Mouse (Mus musculus) liver, embryonic 14.5 days (tissue): Measurements from ENCODE around the gene Pfpl. TPM values are rescaled to one million over a fixed set of nuclear protein-coding genes. Genes with fewer than 3 reads are reported as not detected.

Experiments
- ATAC-seq: fragments of 200-750 bp; cut with Nextera tagmentation; 2 replicates; pipeline ENCODE4 v1.8.0; 2017; ENCODE audit warnings: moderate number of reproducible peaks, mild to moderate bottlenecking, moderate library complexity; ENCODE audit not compliant: insufficient read depth
- DNase-seq, 3 experiments: peaks; one replicate each; pipeline ENCODE4 v3.0.0-alpha.2; 2012 to 2013; ENCODE audit warnings: low read depth in 3 of 3, low spot score in 3 of 3
- H3K27ac ChIP-seq: fragments of 300-500 bp; sonication (generic); 2 replicates; pipeline ENCODE4 v1.5.1; 2014; ENCODE audit warnings: moderate library complexity, mild to moderate bottlenecking, control low read depth, inconsistent platforms
- H3K27me3 ChIP-seq: fragments of 300-500 bp; sonication (generic); 2 replicates; pipeline ENCODE4 v1.6.1; 2014; ENCODE audit warnings: mild to moderate bottlenecking, low read length, moderate library complexity; ENCODE audit not compliant: control insufficient read depth, insufficient read depth
- H3K36me3 ChIP-seq: fragments of 300-500 bp; sonication (generic); replicated peaks from 2 replicates; pipeline ENCODE4 v1.6.1; 2014; ENCODE audit warnings: low read depth; ENCODE audit not compliant: control insufficient read depth, insufficient read depth
- H3K4me1 ChIP-seq, 2 experiments: fragments of 200-500 bp in 1 of 2; fragments of 300-500 bp in 1 of 2; sonication (generic) in 1 of 2; replicated peaks; 2 replicates each; pipeline ENCODE4 v1.6.1; 2012 to 2014; ENCODE audit warnings: antibody characterized with exemption in 1 of 2, inconsistent platforms in 1 of 2, low read length in 1 of 2; ENCODE audit not compliant: control insufficient read depth in 2 of 2, insufficient read depth in 2 of 2
- H3K4me2 ChIP-seq: fragments of 300-500 bp; sonication (generic); 2 replicates; pipeline ENCODE4 v1.6.1; 2014; ENCODE audit warnings: low read depth, mild to moderate bottlenecking, control low read depth, moderate library complexity
- H3K4me3 ChIP-seq, 2 experiments: fragments of 200-500 bp in 1 of 2; fragments of 300-500 bp in 1 of 2; sonication (generic) in 1 of 2; 2 replicates each; pipeline ENCODE4 v1.5.1; 2012 to 2014; ENCODE audit warnings: low read depth in 2 of 2, low read length in 2 of 2, mild to moderate bottlenecking in 2 of 2, control low read depth in 1 of 2, inconsistent platforms in 1 of 2, moderate library complexity in 1 of 2; ENCODE audit not compliant: insufficient read depth in 1 of 2
- H3K9ac ChIP-seq: fragments of 300-500 bp; sonication (generic); replicated peaks from 2 replicates; pipeline ENCODE4 v1.6.1; 2014; ENCODE audit warnings: mild to moderate bottlenecking, control low read depth, moderate library complexity
- H3K9me3 ChIP-seq: fragments of 300-500 bp; sonication (generic); 2 replicates; pipeline ENCODE4 v1.6.1; 2016; ENCODE audit warnings: low read length, mixed read lengths; ENCODE audit not compliant: control insufficient read depth
- CTCF ChIP-seq: IDR thresholded peaks from 2 replicates; pipeline ENCODE4 v1.5.1; 2016; ENCODE audit warnings: antibody characterized with exemption, low read depth, control low read depth
- EP300 ChIP-seq: IDR thresholded peaks from 2 replicates; pipeline ENCODE4 v1.6.1; 2016; ENCODE audit warnings: antibody characterized with exemption, low read depth
- WGBS: fragments of 180-500 bp; shearing (Covaris S2); extraction: QIAGEN DNeasy Blood & Tissue Kit; methylation state at CpG from one replicate; pipeline ENCODE4 v1.1.7; 2014; ENCODE audit not compliant: insufficient replicate concordance; 5-methylcytosine and 5-hydroxymethylcytosine counted together
- polyA plus RNA-seq, 2 experiments: library from polyadenylated mRNA; depleted of rRNA in 1 of 2; stranded (reverse) in 1 of 2; unstranded in 1 of 2; fragments of >200 nt; fragmentation: Nextera tagmentation in 1 of 2; extraction: Ambion mirVana in 1 of 2; gene quantifications; 2 replicates each; pipeline versions ENCODE4 v1.2.1 to v1.2.3; 2012 to 2014

The Pfpl gene
- polyA plus RNA-seq, 2 experiments, result not detected

DNA sequence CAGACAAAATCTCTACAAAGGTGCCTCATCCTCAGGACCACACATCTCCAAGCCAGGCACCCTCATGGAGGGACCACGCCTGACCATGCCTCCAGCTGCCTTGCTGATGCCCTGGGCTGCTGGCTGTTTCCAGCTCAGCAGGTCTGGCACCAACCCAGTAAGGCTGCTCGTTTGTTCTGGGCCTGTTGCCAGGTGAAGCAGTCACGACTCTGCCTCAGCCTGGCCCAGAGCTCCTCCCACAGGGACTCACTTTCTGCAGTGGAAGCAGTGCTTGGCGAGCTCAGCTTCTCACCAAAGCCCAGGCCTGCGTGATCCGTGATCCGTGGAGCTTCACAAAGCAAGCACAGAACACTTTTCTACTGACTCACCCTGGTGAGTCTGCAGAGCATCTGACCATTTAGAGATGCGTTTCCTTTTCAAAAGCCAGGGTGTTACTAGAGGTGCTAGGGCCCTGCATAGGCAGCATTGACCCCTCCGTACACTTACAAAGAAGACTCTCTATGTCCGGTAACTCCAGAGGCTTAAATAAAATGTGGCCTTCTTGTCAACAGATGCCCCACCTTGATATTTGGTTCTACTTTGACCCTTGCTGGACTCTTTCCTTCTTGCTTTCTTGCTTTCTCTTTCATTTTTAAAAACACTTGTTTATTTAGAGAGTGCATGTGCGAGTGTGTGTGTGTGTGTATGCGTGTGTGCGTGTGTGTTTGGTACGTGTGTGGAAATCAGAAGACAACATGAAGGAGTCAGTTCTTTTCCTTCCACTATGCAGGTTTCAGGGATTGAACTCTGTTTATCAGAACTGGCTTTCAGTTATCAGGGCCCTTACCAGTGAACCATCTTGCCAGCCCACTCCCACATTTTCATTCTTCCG lies 47.9 kb downstream of the Pfpl start:
- H3K27ac ChIP-seq, result no peak overlapping the region
- H3K36me3 ChIP-seq, result no peaks in the 10 kb centered on the region
- TF ChIP-seq EP300, result no peak
- no peak for TF ChIP-seq CTCF
- H3K4me3 ChIP-seq, result no peak overlapping the region
- H3K9me3 ChIP-seq, result no peaks in the 10 kb centered on the region
- ATAC-seq (no peak), DNase-seq (no peak)
- WGBS, result 59% methylated on average over 15 of the region's 15 CpGs
- no peaks in the 10 kb centered on the region; a peak in 1 of 4 replicates for H3K4me1 ChIP-seq
- H3K9ac ChIP-seq, result no peak overlapping the region
- H3K27me3 ChIP-seq, result no peaks in the 10 kb centered on the region
- no peak overlapping the region for H3K4me2 ChIP-seq

DNA sequence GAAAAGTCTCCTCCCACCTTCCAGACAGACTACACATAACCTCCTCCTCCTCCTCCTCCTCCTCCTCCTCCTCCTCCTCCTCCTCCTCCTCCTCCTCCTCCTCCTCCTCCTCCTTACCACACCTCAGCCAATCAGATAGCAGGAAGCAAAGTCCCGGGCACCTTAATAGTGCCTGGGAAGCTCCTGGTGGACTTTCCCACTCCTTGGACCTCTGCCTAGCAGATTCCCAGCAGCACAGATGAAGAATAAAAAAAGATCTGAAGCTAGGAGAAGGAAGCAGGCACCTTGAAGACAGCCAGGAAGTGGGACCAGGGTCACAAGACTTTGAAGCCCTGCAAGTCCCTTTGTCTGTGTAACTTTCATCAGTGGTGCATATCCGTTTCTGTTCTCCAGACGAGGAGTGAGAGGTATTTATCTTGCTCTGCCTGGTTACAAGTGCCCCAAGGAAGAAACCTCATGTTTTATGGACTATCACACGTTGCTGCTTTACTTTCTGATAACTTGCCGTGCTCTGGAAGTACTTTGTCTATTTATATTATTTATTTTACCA lies 49.1 kb downstream of the Pfpl start:
- no peaks in the 10 kb centered on the region; a peak in 1 of 4 replicates for H3K4me1 ChIP-seq
- no peak overlapping the region for H3K4me3 ChIP-seq
- TF ChIP-seq CTCF (no peak), EP300 (no peak)
- no peak overlapping the region for H3K27ac ChIP-seq
- H3K9me3 ChIP-seq, result no peaks in the 10 kb centered on the region
- no peaks in the 10 kb centered on the region for H3K36me3 ChIP-seq
- H3K9ac ChIP-seq, result no peak overlapping the region
- DNase-seq (no peak), ATAC-seq (no peak)
- H3K4me2 ChIP-seq, result no peak overlapping the region
- WGBS, result 19% methylated on average over 5 of the region's 5 CpGs
- H3K27me3 ChIP-seq, result no peaks in the 10 kb centered on the region

DNA sequence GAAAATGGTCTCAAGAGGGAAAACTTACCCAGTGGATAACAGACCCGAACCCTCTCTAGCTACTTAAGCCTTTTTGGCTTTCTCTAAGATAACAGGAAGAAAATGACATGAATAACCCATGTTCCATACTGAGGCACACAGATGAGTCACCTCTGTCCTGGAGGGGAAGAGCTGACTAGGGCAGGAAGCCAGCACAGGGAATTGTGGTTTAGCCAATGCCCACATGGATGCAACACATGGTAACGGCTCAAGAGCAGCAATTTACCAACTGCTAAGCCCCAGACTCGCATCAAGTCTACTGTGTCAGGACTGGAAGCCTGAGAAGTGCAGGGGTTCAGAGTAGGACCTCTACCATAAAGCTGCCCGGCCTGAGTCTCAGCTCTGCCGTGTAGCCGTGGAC lies 50.7 kb downstream of the Pfpl start:
- Histone ChIP-seq H3K27ac (no peak overlapping the region), H3K9ac (no peak overlapping the region), H3K36me3 (no peaks in the 10 kb centered on the region), H3K4me3 (no peak overlapping the region), H3K27me3 (no peaks in the 10 kb centered on the region), H3K9me3 (no peaks in the 10 kb centered on the region), H3K4me1 (no peaks in the 10 kb centered on the region; a peak in 1 of 4 replicates), H3K4me2 (no peak overlapping the region)
- ATAC-seq (no peak), DNase-seq (no peak)
- no peak for TF ChIP-seq CTCF
- no peak for TF ChIP-seq EP300
- 40% methylated on average over 6 of the region's 6 CpGs for WGBS

Other genes with a start within 250 kb of the Pfpl start
- not detected in 2 replicates for gene Olfr1431, start 227.3 kb upstream of the Pfpl start, polyA plus RNA-seq (2012; rRNA removed)
- not detected in 2 replicates for gene Olfr1431, start 227.3 kb upstream of the Pfpl start, polyA plus RNA-seq (2014; fragmentation: Nextera tagmentation; extraction: Ambion mirVana)
- not detected in 2 replicates for gene Olfr1432, start 195.3 kb upstream of the Pfpl start, polyA plus RNA-seq (2012; rRNA removed)
- gene Olfr1432, start 195.3 kb upstream of the Pfpl start, polyA plus RNA-seq (2014; fragmentation: Nextera tagmentation; extraction: Ambion mirVana), result not detected in 2 replicates
- not detected in 2 replicates for gene Olfr262, start 186.2 kb upstream of the Pfpl start, polyA plus RNA-seq (2012; rRNA removed)
- gene Olfr262, start 186.2 kb upstream of the Pfpl start, polyA plus RNA-seq (2014; fragmentation: Nextera tagmentation; extraction: Ambion mirVana), result not detected in 2 replicates
- gene Olfr235, start 166.9 kb upstream of the Pfpl start, polyA plus RNA-seq (2012; rRNA removed), result not detected in 2 replicates
- gene Olfr235, start 166.9 kb upstream of the Pfpl start, polyA plus RNA-seq (2014; fragmentation: Nextera tagmentation; extraction: Ambion mirVana), result not detected in 2 replicates
- not detected in 2 replicates for gene Olfr1434, start 148.1 kb upstream of the Pfpl start, polyA plus RNA-seq (2012; rRNA removed)
- not detected in 2 replicates for gene Olfr1434, start 148.1 kb upstream of the Pfpl start, polyA plus RNA-seq (2014; fragmentation: Nextera tagmentation; extraction: Ambion mirVana)
- gene Olfr1436, start 128.8 kb upstream of the Pfpl start, polyA plus RNA-seq (2012; rRNA removed), result not detected in 2 replicates
- gene Olfr1436, start 128.8 kb upstream of the Pfpl start, polyA plus RNA-seq (2014; fragmentation: Nextera tagmentation; extraction: Ambion mirVana), result not detected in 2 replicates
- not detected in 2 replicates for gene Olfr1437, start 102.8 kb upstream of the Pfpl start, polyA plus RNA-seq (2012; rRNA removed)
- not detected in 2 replicates for gene Olfr1437, start 102.8 kb upstream of the Pfpl start, polyA plus RNA-seq (2014; fragmentation: Nextera tagmentation; extraction: Ambion mirVana)
- gene Olfr1438-ps1, start 92.0 kb upstream of the Pfpl start, polyA plus RNA-seq (2012; rRNA removed), result not detected in 2 replicates
- not detected in 2 replicates for gene Olfr1438-ps1, start 92.0 kb upstream of the Pfpl start, polyA plus RNA-seq (2014; fragmentation: Nextera tagmentation; extraction: Ambion mirVana)
- not detected in 2 replicates for gene Olfr1440, start 40.6 kb upstream of the Pfpl start, polyA plus RNA-seq (2012; rRNA removed)
- not detected in 2 replicates for gene Olfr1440, start 40.6 kb upstream of the Pfpl start, polyA plus RNA-seq (2014; fragmentation: Nextera tagmentation; extraction: Ambion mirVana)
- not detected in 2 replicates for gene Olfr1441, start 10.5 kb upstream of the Pfpl start, polyA plus RNA-seq (2012; rRNA removed)
- gene Olfr1441, start 10.5 kb upstream of the Pfpl start, polyA plus RNA-seq (2014; fragmentation: Nextera tagmentation; extraction: Ambion mirVana), result not detected in 2 replicates
- 4.0 and 5.9 TPM in 2 replicates for gene Mpeg1, start 32.9 kb downstream of the Pfpl start, polyA plus RNA-seq (2012; rRNA removed)
- gene Mpeg1, start 32.9 kb downstream of the Pfpl start, polyA plus RNA-seq (2014; fragmentation: Nextera tagmentation; extraction: Ambion mirVana), result 1.8 and 2.0 TPM in 2 replicates
- gene Dtx4, start 73.5 kb downstream of the Pfpl start, polyA plus RNA-seq (2012; rRNA removed), result 1.5 TPM in 2 replicates
- gene Dtx4, start 73.5 kb downstream of the Pfpl start, polyA plus RNA-seq (2014; fragmentation: Nextera tagmentation; extraction: Ambion mirVana), result 1.6 and 1.9 TPM in 2 replicates
- gene Fam111a, start 117.8 kb downstream of the Pfpl start, polyA plus RNA-seq (2012; rRNA removed), result 9.2 and 17.9 TPM in 2 replicates
- gene Fam111a, start 117.8 kb downstream of the Pfpl start, polyA plus RNA-seq (2014; fragmentation: Nextera tagmentation; extraction: Ambion mirVana), result 30.3 and 31.5 TPM in 2 replicates
- gene Gm4952, start 172.1 kb downstream of the Pfpl start, polyA plus RNA-seq (2012; rRNA removed), result 1.5 and 1.9 TPM in 2 replicates
- gene Gm4952, start 172.1 kb downstream of the Pfpl start, polyA plus RNA-seq (2014; fragmentation: Nextera tagmentation; extraction: Ambion mirVana), result 4.2 and 4.3 TPM in 2 replicates
- 0.15 and 0.19 TPM in 2 replicates for gene Glyat, start 205.4 kb downstream of the Pfpl start, polyA plus RNA-seq (2012; rRNA removed)
- gene Glyat, start 205.4 kb downstream of the Pfpl start, polyA plus RNA-seq (2014; fragmentation: Nextera tagmentation; extraction: Ambion mirVana), result 0.38 and 0.48 TPM in 2 replicates
- not detected in 2 replicates for gene Olfr1442, start 242.5 kb downstream of the Pfpl start, polyA plus RNA-seq (2012; rRNA removed)
- gene Olfr1442, start 242.5 kb downstream of the Pfpl start, polyA plus RNA-seq (2014; fragmentation: Nextera tagmentation; extraction: Ambion mirVana), result not detected in 2 replicates